Mouse (Mus musculus) right cerebral cortex, postnatal 4 days (tissue): ENCODE results near the gene Itm2c.
A peak's percentile ranks its signal among the peaks of the same experiment; 100 is the strongest.

ENCODE experiments used
- DNase-seq: peaks from one replicate; pipeline ENCODE4 v3.0.0-alpha.2; 2022

Itm2c gene

DNA sequence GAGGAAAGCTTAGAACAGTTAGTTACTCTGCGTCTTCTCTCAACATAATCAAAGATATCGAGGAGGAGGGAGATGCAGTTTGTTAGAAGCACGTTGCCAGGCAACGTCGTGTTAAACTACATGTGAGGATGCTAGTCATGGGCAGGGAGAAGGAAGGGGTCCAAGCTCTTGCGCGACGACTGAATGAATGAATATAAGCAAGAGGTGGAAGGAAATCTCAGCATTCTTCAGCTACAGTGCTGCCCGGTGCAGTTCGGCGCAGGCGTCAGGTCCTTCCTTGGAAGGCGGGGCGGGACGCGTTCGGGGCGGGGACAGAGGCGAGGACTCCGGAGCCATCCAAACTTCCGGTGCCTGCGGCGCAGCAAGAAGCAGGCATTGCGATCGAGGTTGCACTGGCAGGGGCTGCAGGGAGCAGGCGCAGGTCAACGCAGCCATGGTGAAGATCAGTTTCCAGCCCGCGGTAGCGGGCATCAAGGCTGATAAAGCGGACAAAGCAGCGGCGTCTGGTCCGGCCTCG is at the start of gene Itm2c:
Gene Itm2c (plus strand): TSS at position 51 of the 517 bp plus-strand sequence.
- DNase-seq = peak; percentile 88

DNA sequence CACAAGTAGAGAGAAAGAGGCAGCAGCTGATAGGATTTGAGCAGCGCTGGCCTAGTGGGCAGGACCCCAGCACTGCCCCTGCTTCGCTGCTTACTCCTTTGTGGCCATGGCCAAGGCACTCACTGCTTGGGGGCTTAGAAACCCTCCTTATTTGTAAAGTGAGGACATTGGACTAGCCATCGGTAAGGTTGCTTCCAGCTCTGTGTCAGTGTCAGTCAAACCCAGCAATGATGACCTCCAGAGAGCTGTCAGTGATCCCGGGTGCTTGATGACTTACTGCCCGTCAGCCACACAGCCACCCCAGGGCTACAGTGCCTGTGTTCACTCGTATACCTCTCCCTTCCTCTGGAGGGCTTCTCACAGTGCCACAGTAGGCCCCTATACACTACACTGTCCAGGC is 49.1 kb upstream of the Itm2c start:
- no peak for DNase-seq

DNA sequence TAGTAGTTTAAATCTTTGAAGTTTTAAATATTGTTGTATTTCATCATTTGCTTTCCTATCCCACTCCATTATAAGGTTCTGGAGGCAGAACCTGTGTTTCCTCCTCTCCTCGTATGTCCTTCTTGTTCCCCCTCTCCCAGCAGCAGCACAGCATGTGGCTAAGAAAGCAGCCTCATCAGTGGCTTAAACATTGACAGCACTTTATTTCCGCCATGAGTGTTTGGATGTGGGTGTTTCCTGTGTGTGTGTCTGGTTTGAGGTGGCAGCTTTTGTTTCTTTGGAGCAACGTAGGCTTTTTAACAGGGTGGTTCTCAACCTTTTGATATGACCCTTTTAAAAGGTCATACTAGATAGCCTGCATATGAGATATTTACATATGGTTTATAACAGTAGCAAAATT is 48.6 kb upstream of the Itm2c start:
- no peak for DNase-seq

DNA sequence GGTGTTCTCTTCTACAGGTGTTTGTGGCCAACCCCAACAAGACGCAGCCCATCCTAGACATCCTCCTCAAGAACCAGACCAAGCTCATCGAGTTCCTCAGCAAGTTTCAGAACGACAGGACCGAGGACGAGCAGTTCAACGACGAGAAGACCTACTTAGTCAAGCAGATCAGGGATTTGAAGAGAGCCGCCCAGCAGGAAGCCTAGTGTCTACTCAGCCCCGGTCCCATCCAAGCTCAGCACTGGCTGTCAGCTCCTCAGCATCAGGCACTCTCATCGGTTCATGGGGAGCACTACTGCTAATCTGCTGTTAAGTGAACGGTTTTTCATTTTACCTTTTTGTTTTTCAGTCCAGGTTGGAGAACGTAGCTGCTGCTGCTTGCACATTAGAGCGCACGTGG is 45.1 kb upstream of the Itm2c start:
- DNase-seq = no peak

DNA sequence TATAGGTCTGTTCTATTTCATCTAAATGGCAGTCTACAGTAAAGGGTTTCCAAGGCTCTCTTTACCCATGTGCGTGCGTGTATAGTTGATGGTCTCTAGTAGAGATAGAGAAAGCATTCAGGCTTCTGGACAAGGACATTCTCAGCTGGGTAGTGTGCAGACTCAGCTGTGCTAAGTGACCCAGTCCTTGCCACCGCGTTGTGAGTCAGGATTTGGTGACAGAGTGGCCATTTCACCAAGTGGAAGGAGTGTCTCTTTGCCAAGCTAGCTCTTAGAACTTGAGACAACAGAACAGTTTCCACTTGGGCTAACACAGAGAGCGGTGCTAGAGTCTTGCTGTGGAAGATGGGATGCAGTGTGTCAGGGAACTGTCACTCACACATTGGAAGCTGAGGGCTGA is 43.2 kb upstream of the Itm2c start:
- no peak for DNase-seq

DNA sequence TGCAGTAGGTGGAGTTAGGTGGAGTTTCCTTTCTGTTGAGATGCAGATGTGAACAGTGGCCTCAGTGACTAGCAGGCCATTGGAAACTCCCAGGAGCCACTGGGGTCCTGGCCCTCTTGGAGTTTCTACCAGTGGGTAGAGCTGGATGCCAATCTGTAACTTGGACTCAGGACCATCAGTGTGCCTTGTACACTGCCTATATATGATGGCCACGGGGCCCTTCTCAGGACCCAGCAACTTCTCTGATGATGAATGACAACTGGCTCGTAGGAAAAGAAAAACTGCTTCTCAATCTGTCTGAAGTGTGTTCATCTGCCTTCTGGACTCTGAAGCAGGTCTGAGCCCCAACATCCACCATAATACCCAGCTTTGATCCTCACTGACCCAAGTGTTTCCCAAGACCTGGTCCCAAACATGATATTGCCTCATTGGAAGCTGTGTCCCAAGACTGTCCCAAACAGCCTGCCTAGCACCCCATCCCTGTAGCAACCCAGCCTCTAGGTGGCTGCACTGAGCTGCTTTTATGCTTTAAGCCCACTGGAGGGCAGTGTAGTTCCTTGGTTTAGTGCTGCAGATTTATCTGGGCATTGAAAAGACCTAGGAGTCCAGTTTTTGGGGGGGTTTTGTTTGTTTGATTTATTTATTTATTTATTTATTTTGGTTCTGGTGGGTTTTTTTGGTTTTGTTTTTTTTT is 40.9 kb upstream of the Itm2c start:
- DNase-seq = peak; percentile 70

DNA sequence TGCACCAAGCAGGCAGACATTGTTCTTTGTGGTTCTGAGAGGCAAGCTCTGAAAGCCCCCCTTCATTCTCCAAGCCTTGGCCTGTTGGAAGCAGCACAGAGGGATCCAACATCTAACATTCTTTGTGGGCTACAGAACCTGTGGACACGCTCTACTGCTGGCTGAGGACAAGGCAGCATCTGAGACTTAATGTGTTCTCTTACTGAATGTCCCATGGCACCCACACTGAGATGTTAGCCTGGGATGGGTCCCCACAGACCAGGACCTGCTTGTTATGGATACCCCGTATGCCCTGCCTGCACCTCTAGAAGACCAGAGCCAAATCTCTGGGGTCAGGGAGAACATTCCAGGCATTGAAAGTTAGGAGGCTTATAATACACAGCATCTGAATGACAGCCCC is 40.2 kb upstream of the Itm2c start:
- no peak for DNase-seq

DNA sequence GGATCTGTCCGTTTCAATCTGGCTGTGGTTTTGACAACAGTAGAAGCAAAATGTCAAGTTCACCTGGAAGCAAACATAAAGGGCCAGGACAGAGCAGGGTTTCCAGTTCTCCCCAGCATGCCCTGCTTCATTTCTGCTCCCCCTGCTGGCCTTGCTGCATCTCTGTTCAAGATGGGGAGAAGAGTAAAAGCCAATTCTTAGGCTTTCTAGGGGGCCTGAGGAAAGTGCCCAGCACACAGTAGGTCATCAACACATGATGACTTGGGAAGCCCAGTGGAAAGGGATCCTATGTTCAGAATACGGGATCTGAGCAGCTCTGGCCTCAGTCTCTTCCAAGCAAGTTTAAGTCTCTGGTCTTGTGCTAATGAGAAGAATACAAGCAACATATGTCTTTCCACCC is 39.6 kb upstream of the Itm2c start:
- DNase-seq = no peak

DNA sequence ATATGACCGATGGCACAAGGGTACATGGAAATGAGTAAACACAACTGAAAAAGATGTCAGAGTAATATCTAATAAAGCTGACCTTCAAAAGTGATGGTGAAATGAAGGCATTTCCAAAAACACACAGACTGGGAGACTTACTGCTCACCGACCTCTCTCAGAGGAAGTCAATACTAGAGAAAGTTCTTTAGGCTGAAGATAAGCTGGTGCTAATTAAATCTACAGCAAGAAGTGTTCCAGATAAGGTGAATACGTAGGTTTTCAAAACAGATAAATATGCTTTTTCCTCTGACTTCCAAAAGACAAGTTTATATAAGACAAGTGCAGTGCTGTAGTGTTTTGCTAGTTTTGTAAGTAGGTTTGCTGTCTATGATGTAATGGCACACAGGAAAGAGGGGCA is 37.8 kb upstream of the Itm2c start:
- DNase-seq = no peak

DNA sequence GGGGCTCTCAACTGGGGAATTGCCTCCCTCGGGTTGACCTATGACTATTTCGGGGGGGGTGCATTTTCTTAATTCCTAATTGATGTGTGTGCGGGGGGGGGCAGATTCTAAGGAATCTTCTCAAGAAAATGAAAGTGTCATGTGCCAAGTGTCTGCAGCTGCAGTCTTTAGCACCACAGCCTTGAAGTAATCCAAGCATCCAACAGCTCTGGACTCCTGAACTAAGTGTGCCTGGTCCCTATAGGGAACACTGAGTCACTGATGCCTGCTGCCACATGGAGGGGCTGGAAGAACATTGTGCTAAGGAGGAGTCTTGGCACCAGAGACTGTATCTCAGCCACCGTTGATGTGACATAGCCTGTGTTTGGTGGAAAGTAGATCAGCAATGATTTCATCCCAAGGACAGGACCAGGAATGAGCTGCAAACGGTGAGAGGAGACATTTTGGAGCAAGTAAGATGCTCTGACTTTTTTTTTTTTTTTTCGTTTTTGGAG is 36.8 kb upstream of the Itm2c start:
- no peak for DNase-seq

DNA sequence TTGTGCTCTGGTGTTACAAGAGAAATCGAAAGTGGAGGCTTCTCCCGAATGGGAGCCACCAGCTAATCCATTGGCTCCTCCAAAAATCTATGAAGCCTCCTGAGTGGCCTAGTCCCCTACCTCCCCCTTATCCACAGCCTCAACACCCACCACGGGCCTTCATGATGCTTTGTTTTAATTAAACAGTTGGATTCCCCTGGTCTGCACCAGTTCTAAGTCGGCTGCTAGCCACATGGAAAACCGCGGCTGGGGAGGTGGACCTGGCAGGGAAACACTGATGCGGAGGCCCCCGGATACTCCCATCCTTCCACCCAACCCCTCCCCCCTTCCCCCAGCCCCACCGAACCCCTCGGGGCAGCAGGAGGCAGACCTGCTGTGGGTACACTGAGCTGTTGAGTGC is 29.7 kb upstream of the Itm2c start:
- peak; percentile 58 for DNase-seq

DNA sequence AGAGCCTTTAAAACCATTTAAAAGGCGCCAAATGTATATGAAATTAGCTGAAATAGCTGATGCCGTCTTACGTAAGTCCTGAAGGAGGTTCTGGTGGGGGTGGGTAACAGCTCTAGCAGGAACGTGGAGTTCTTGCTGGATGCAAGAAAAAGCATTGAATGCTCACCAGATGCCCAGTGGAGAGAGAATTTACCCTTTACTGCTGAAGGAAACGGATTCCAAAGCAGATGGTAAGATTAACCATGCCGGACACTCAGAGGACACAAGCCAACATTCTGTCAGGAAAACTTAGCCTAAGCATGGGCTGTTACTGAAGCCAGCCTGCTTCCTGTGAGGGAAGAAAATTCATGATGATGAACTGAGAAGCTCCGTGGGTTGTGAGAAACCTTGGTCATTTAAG is 24.1 kb upstream of the Itm2c start:
- DNase-seq = no peak

DNA sequence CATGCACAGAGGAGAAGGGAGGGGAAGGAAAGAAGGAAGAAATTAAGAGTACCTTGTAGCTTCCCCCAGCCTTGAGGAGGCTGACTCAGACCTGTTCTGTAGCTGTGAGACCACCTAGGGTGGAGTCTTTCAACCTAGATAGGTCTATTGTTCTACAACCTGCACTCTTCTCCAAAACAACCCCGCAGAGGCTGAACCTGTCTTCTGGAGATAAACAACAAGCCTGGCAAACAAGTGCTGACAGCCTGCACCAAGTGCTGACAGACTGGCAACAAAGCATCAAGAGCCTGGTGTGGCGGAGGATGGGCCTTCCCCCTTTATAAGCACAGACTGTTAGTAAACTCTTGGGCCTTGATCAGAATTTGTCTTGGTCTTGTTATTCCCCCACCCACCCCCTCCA is 23.5 kb upstream of the Itm2c start:
- no peak for DNase-seq

DNA sequence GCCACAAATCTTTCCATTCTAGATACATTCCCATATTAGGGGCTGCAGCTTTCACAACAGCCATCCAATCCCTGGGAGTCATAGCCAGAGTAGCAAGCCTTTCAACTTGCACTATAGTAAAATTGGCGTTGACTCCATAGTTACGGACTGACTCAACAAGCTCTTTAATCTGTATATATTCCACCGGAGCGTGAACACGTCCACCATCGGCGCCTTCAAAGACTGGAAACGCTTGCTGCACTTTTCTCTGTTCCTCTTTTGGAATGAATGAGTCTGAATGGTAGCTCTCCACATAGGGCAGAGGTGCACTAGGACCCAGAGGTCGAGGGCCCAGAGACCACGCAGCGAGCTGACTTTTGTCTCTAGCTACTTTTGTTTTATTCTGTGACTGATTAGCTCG is 12.1 kb upstream of the Itm2c start:
- DNase-seq = no peak

DNA sequence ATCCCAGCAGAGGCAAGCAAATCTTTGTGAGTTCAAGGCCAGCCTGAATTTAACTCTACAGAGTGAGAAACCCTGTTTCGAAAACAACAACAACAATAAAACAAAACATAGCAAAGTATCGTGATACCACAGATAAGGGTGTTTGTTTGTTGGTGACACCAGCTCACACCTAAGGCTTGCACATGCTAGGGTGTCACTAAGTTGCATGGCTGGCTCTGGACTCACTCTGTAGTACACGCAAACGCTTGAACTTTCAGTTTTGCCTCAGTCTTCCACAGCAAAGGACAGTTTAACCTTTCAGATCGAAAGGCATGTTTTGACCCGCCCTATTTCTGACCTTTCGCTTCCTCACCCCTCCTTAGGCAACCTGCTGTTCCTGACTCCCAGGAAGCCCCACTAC is 6.9 kb upstream of the Itm2c start:
- DNase-seq = no peak

DNA sequence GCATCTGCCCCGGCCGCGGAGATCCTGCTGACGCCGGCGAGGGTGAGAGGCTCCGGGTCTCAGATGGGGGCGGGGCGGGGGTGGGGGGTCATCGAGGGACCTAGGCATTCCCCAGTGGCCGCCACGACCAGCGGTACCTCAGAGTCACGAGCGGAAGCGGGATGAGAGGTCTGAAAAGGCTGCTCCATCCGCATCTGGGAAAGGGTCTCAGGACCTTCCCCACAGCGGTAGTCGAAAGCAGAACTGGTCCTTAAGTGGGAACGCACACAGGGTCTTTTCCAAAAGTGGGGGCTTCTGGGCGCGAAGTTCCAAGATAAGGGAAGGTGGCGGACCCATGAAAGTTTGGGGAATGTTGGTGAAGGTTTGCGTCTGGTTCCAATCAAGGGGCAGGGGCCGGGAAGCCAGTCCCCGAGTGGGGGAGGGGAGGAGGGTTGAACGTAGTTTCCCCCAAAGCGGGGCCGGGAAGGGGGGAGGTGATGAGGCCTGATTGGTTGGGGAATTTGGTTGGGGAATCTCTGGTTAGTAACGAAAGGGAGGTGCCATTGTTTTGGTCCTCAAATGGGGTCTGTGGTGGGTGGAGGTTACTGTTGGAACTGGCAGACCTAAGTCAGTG is 773 bp downstream of the Itm2c start:
- peak; percentile 74 for DNase-seq

DNA sequence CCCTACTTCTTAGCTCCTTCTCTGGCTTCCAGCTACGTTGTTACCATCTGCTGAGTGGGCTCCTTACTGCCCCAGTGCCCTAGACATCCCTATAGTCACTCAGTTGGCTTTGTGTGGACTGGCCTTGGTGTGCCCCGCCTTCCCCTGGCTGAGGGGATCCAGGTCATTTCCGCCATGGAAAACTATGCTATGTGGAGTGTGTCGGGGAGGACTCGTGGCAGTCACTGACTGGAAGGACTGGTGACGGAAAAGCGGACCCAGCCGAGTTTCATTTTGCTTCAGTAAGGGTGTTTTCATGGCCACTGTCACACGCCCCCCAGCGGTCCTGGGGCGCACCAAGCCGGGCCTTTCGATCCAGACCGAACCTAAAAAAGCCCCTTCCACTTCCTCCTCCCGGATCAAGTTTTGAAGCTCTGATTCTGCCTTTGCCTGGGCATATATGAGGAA is 1.3 kb downstream of the Itm2c start:
- DNase-seq = peak; percentile 63

DNA sequence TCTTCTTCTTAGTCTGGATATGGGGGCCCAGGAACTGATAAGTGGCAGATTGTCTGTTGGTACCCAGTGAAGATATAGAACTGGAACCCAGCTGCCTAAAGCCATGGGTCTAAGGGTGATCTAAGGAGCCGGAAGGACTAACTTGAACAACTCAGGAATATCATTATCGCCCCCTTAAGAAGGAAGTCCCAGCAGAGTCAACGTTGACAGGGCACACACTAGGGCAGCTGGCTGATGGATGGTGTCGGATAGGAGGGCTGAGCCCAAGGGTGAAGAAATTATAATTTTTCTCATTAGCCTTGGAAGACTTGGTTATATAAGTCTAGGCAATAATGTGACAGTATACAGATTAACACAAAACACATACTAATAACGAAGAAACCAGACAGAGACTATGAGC is 2.0 kb downstream of the Itm2c start:
- no peak for DNase-seq

DNA sequence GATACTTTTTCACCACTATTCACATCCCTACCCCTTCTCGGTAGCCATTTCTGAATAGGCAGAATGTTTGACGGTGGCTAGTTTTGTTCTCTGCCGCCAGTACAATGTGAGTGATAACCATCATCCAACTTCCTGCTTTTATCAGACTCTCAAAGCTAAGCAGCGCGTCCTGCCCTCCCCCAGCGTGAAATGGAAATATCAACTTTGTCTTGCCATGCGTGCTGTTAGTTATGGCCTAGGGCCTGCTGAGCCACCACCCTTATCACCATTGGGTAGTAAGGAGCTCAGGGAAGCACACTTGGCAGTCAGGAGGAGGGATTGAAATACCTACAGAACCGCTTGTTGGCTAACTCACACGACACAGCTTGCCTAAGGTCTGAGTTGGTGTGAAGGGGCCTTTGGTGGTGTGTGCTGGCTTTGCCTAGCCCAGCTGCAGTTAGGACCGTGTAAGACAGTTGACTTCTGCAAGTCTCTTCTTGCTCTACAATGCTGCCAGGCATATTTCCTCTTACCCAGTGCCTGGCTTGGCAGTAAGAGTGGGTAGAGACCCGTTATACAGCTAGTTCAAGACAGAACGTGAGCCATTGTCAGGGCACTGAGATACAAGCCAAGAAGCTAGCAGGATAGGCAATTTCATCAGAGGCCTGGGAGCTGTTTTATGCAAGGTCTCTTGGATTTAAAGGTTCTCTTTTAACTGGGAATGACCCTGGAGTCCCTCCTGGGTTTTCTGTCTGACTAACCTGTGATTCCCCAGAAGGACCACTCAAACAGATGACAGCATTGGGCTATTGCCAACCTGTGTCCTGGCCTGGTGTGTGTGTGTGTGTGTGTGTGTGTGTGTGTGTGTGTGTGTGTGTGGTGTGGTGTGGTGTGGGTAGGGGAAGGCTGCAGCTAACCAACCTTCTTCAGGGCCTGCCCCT is 3.0 kb downstream of the Itm2c start:
- DNase-seq = no peak

DNA sequence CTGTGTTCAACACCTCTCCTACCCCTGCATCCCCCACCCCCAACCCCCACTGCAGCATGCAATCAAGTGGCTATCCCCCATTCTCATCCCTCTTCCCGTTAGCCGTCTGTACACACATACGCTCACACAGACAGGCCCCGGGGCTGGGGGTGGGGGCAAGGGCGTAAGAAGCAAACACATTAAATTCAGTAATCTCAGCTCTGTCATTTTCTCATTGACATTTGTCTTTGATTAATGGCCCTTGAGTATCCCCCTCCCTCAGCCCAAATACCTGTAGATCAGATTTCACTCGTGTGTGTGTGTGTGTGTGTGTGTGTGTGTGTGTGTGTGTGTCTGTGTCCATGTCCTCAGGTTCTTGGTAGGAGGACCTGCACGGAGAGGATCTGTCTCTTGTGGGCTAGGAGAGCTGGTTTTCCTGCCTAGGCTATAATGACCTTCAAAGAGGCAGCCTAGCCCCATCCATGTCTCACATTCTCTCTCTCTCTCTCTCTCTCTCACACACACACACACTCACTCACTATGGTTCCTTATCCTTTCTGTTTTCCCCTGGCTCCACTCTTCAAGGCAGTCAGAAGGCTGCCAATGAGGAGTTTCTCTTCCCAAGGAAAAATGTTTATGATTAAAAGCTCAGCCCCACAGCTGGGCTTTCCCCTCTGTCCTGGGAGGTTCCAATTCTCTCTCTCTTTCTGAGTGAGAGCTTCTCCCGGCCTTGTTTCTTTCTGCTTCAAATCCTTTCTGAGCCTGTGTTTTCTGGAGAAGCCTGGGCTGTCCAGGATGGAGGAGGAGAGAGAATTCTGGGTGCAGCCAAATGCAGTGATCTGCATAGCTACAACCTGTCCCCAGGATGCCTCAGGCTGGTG is 4.0 kb downstream of the Itm2c start:
- no peak for DNase-seq

DNA sequence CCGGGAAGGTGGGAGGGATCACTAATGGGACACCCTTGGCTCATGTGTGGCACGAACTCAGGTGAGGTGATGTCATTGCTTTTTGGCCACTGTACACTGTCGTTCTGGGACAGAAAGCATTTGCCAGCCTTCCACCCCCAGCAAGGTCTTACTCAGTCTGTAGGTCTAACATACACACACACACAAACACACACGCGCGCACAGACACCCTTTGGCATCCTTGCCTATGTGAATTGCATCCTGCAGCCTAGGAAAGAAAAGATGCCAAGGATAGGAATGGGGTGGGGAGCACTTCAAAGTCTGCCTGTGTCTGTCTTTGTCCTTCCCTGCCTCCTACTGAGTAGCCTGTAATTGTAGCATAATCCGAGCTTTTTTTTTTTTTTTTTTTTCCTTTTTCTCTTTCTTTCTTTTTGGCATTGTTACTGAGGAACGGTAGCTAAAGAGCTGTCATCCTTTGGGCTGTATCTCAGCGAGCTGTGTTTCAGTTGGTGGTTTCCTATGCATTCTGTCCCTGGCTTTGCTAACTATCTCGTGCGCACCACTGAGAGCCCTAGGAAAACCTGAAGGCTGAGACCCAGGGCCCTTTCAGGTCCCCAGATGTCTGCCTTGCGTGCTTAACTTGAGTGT is 4.8 kb downstream of the Itm2c start:
- no peak for DNase-seq

DNA sequence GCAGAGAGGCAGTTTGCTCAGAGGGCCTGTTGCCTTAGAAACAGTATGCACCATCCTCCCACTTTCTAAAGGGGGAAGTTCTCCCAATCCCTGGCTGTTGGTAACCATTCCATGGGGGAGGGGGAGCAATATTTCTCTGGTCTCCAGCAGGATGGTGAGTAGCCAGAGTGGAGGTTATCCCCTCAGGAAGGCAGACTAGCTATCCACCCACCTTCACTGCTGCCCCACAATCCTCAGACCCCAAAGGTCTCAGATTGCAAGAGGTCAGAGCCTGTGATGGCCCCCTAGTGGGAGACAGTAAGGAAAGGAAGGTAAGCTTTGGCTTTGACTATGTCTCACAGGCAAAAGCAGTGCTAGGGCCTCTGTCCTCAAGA is 5.3 kb downstream of the Itm2c start:
- no peak for DNase-seq
